In genomic region chr5:150289611-150290010, GRCm38 (mm10) we compare ENCODE assay signal across 9 mouse cellular contexts.
A peak's percentile ranks its signal among the peaks of the same experiment; 100 is the strongest.
DNase-seq lines count a peak whose midpoint lies in the region; ATAC-seq lines count a peak whose summit lies in the region.
"Had no signal": no experiment of that assay in that cellular context is flagged by ENCODE, and none has a peak within 500 bp of the region (broad histone marks: within the 10 kb centered on the region; RNA-seq: fewer than 3 reads in every experiment).

No protein-coding gene starts in this region.

- H3K27me3 ChIP-seq in forebrain, embryonic 15.5 days: no peaks in the 10 kb centered on the region
- no peaks in the 10 kb centered on the region for H3K27me3 ChIP-seq in forebrain, embryonic 16.5 days (replicated peaks; ENCODE audit: control insufficient read depth, insufficient read depth, low read length)
- H3K27me3 ChIP-seq in midbrain, embryonic 11.5 days (ENCODE audit: control insufficient read depth, insufficient read depth, low read length): no peaks in the 10 kb centered on the region
- H3K27me3 ChIP-seq in midbrain, embryonic 15.5 days (replicated peaks): no peaks in the 10 kb centered on the region
- no peaks in the 10 kb centered on the region for H3K27me3 ChIP-seq in liver, embryonic 11.5 days (replicated peaks; ENCODE audit: control insufficient read depth, insufficient read depth, low read length)
- H3K27me3 ChIP-seq: heart, embryonic 13.5 days had no signal

- 0 out of 2 replicates have a peak, but pooled peaks have one; percentile 23 for ATAC-seq in forebrain, embryonic 15.5 days (replicated peaks)
- no peak for ATAC-seq in forebrain, embryonic 16.5 days
- peak; percentile 27; the same call in 1 of the 2 replicates for ATAC-seq in midbrain, embryonic 11.5 days (ENCODE audit: low FRiP score)
- ATAC-seq in midbrain, embryonic 15.5 days (replicated peaks): no peak
- peak; percentile 21 for ATAC-seq in liver, embryonic 11.5 days (replicated peaks; ENCODE audit: low FRiP score)

- no peaks in the 10 kb centered on the region for H3K9me3 ChIP-seq in forebrain, embryonic 15.5 days
- H3K9me3 ChIP-seq in forebrain, embryonic 16.5 days (ENCODE audit: control insufficient read depth, low read length): no peaks in the 10 kb centered on the region
- H3K9me3 ChIP-seq in midbrain, embryonic 11.5 days (ENCODE audit: control insufficient read depth, low read length): no peaks in the 10 kb centered on the region
- H3K9me3 ChIP-seq in midbrain, embryonic 15.5 days: no peaks in the 10 kb centered on the region
- H3K9me3 ChIP-seq in liver, embryonic 11.5 days (ENCODE audit: control insufficient read depth, low read length): no peaks in the 10 kb centered on the region

- H3K4me1 ChIP-seq in forebrain, embryonic 15.5 days: no peaks in the 10 kb centered on the region
- peaks cover 3% of the 10 kb centered on the region; the same call in 1 of the 2 replicates for H3K4me1 ChIP-seq in forebrain, embryonic 16.5 days (replicated peaks; ENCODE audit: control insufficient read depth, insufficient read depth, low read length)
- peaks cover 2% of the 10 kb centered on the region; the same call in 1 of the 2 replicates for H3K4me1 ChIP-seq in midbrain, embryonic 11.5 days (ENCODE audit: control insufficient read depth, insufficient read depth, low read length)
- H3K4me1 ChIP-seq in midbrain, embryonic 15.5 days: no peaks in the 10 kb centered on the region
- no peaks in the 10 kb centered on the region for H3K4me1 ChIP-seq in liver, embryonic 11.5 days (replicated peaks; ENCODE audit: control insufficient read depth, insufficient read depth, low read length)

- no peak overlapping the region for H3K9ac ChIP-seq in forebrain, embryonic 15.5 days (replicated peaks)
- H3K9ac ChIP-seq in forebrain, embryonic 16.5 days (replicated peaks; ENCODE audit: low read depth, low read length): no peak overlapping the region
- no peak overlapping the region for H3K9ac ChIP-seq in midbrain, embryonic 11.5 days (ENCODE audit: low read length)
- H3K9ac ChIP-seq in midbrain, embryonic 15.5 days: no peak overlapping the region
- H3K9ac ChIP-seq in liver, embryonic 11.5 days (ENCODE audit: low read depth, low read length): no peak overlapping the region
- H3K9ac ChIP-seq: heart, embryonic 13.5 days had no signal

- no peak for DNase-seq in midbrain, embryonic 11.5 days (ENCODE audit: low spot score, missing footprints)
- peak; percentile 3 for DNase-seq in c-Kit-positive CD71-positive TER-119-negative erythroid progenitor cells, embryonic 14.5 days (ENCODE audit: low read depth)
- no peak for DNase-seq in liver, embryonic 11.5 days (ENCODE audit: low spot score)
- DNase-seq in urinary bladder, adult 2 months (ENCODE audit: low spot score): no peak
- no peak for DNase-seq in ovary, adult 18-20 months (ENCODE audit: low spot score)

- 71% methylated on average over 8 of the region's 8 CpGs for WGBS in forebrain, embryonic 15.5 days
- WGBS in forebrain, embryonic 16.5 days: 75% methylated on average over 8 of the region's 8 CpGs
- WGBS in midbrain, embryonic 11.5 days: 70% methylated on average over 8 of the region's 8 CpGs
- 75% methylated on average over 8 of the region's 8 CpGs for WGBS in midbrain, embryonic 15.5 days
- WGBS in liver, embryonic 11.5 days: 78% methylated on average over 8 of the region's 8 CpGs

- no peaks in the 10 kb centered on the region for H3K36me3 ChIP-seq in forebrain, embryonic 15.5 days
- no peaks in the 10 kb centered on the region for H3K36me3 ChIP-seq in forebrain, embryonic 16.5 days (ENCODE audit: control insufficient read depth, insufficient read depth)
- no peaks in the 10 kb centered on the region for H3K36me3 ChIP-seq in midbrain, embryonic 11.5 days (ENCODE audit: control insufficient read depth, insufficient read depth, low read length)
- no peaks in the 10 kb centered on the region for H3K36me3 ChIP-seq in midbrain, embryonic 15.5 days (replicated peaks)
- no peaks in the 10 kb centered on the region for H3K36me3 ChIP-seq in liver, embryonic 11.5 days (ENCODE audit: control insufficient read depth, insufficient read depth, low read length)

- H3K4me2 ChIP-seq in forebrain, embryonic 15.5 days (replicated peaks): no peak overlapping the region
- no peak overlapping the region for H3K4me2 ChIP-seq in forebrain, embryonic 16.5 days (ENCODE audit: low read length)
- H3K4me2 ChIP-seq in midbrain, embryonic 11.5 days: no peak overlapping the region
- H3K4me2 ChIP-seq in midbrain, embryonic 15.5 days: no peak overlapping the region
- H3K4me2 ChIP-seq in liver, embryonic 11.5 days: no peak overlapping the region
- H3K4me2 ChIP-seq: heart, embryonic 13.5 days had no signal

- H3K4me3 ChIP-seq in forebrain, embryonic 15.5 days: no peak overlapping the region
- H3K4me3 ChIP-seq in forebrain, embryonic 16.5 days (replicated peaks; ENCODE audit: low read length): no peak overlapping the region
- H3K4me3 ChIP-seq in midbrain, embryonic 11.5 days (ENCODE audit: low read depth, low read length): no peak overlapping the region
- H3K4me3 ChIP-seq in midbrain, embryonic 15.5 days: no peak overlapping the region
- H3K4me3 ChIP-seq in liver, embryonic 11.5 days (ENCODE audit: low read depth, low read length): no peak overlapping the region
- H3K4me3 ChIP-seq: heart, embryonic 13.5 days had no signal

- H3K27ac ChIP-seq in forebrain, embryonic 15.5 days (replicated peaks): no peak overlapping the region
- H3K27ac ChIP-seq in forebrain, embryonic 16.5 days (ENCODE audit: low read length): no peak overlapping the region
- no peak overlapping the region for H3K27ac ChIP-seq in midbrain, embryonic 11.5 days (ENCODE audit: low read depth, low read length)
- no peak overlapping the region for H3K27ac ChIP-seq in midbrain, embryonic 15.5 days
- no peak overlapping the region for H3K27ac ChIP-seq in liver, embryonic 11.5 days (ENCODE audit: low read depth, low read length)
- H3K27ac ChIP-seq: heart, embryonic 13.5 days had no signal

Comparison
In these comparisons a context has a peak if more than half of its experiments do, and no peak if none do; other contexts are left out.
1. ATAC-seq: peak in forebrain, embryonic 15.5 days (single experiment), midbrain, embryonic 11.5 days (single experiment) and liver, embryonic 11.5 days (single experiment); none in forebrain, embryonic 16.5 days (single experiment) and midbrain, embryonic 15.5 days (single experiment).